Mouse (Mus musculus) gastrocnemius, adult 2 months (tissue): Measurements from ENCODE around the gene Npvf. TPM values are rescaled to one million over a fixed set of nuclear protein-coding genes. Genes with fewer than 3 reads are reported as not detected.
"Not testable (repeated sequence)": the region's sequence is repeated elsewhere in the genome, so short reads cannot be mapped to it uniquely, and the experiment has no call there.

Experiments
- DNase-seq: peaks from one replicate; pipeline ENCODE4 v3.0.0; 2022
- H3K27ac ChIP-seq: fragments of 200-600 bp; 2 replicates; pipeline ENCODE4 v1.8.1; 2022; ENCODE audit warnings: mild to moderate bottlenecking
- H3K4me3 ChIP-seq: fragments of 200-600 bp; 2 replicates; pipeline ENCODE4 v1.8.1; 2022; ENCODE audit warnings: mild to moderate bottlenecking, moderate library complexity
- CTCF ChIP-seq: fragments of 200-600 bp; IDR thresholded peaks from 2 replicates; pipeline ENCODE4 v1.8.1; 2022; ENCODE audit warnings: antibody characterized with exemption, mild to moderate bottlenecking, moderate library complexity
- intact Hi-C: fragments of 180-260 bp; cut with DNase I; formaldehyde crosslinking; loops from one replicate; pipeline ENCODE4 v1.15.1; 2025
- total RNA-seq, 2 experiments: library from RNA; stranded (reverse); gene quantifications; 2 replicates each; pipeline ENCODE4 v1.2.3; 2021

The Npvf gene
- total RNA-seq, 2 experiments from 2014 or later, result not detected

DNA sequence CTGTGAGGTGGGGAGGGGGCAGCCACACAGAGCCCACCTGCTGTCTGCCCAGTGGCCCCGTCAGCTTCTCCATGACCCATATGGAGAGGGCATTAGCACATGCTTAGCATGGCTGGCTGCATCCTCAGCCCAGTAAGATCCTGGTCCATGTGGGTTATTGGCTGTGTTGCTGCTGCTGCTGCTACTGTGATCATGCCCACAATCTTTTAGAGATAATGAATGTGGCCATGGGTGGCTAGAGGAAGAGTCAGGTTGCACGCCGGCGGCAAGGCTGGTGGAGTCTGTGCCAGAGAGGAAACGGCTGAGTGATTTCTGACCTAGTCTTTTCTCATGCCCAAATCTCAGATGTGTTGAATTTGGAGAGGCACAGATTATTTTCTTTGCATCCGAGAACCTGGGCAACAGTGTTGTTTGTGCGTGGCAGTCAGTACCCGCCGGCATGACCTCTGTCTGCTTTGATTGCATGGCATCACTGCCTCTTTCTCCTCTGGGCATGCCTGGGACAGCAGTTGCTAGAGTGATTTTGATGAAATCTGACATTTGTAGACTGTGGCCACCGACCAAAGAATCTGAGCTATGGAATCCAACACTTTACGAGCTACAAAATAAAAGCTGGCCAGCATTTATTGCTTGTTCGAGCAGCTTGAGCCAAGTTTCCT, 8.8 kb upstream of the Npvf start:
- Histone ChIP-seq H3K4me3 (peak overlapping the region; percentile 24), H3K27ac (0 out of 2 replicates have a peak overlapping the region, but pooled peaks have one; percentile 13)
- DNase-seq, result peak; percentile 21
- intact Hi-C loops, result no loop called here
- TF ChIP-seq CTCF, result no peak

DNA sequence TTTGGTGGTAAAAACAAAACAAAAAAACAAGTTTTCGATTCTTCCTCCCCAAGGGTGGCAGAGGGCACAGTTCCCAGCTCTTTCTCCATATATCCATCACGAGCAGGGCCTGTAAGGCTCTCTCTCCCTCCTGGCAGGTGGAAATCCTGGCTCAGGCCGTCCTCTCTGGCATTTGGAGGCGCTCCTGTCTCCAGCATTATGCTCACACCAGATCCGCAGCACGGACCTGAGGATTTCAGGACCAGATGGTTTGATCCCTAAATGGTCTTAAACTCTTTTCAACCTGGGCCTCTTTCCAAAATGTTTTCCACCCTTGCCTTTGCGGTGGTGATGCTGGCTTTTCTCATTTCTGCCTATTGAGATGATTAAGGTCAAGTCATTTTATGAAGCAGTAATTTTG, 7.5 kb upstream of the Npvf start:
- no peak for TF ChIP-seq CTCF
- Histone ChIP-seq H3K27ac (no peak overlapping the region), H3K4me3 (no peak overlapping the region)
- peak; percentile 21 for DNase-seq
- intact Hi-C loops, result no loop called here

DNA sequence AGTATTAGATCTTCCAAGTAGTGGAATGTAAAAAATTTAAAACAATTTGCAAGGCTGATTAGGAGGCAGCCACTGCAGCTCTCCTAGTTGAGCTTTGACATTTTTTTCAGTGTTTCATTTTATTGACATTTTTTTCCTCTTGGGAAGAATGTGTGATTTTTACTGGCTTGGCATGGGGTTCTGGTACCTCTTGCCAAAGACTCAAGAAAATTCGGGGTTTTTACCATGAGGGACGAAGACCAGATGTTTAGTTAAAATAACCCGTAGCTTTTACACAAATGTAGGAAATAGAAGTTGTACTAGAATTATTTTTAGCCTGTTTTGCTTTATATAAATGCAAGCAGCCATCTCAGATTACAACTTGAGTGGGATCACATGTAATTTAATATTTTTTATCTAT, 4.2 kb upstream of the Npvf start:
- H3K27ac ChIP-seq, result no peak overlapping the region
- intact Hi-C loops, result no loop called here
- TF ChIP-seq CTCF, result no peak

DNA sequence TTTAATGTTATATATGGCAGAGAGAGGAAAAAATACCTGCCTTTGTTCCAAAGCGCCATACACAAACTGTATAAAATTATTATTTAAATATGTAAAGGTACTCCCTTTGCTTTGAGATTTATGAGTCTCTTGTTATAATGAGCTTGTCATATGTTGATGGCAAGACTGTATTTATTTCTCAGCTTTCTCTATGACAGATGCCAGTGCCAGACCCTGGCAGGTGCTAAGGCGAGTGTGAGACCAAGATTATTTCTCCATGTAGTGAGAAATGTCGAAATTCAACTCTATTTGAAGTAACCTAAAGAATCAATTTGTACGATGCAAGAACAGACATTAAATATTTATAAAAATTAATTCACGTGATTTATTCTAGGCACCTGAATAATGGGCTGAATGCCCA, 3.8 kb upstream of the Npvf start:
- intact Hi-C loops, result no loop called here
- Histone ChIP-seq H3K27ac (no peak overlapping the region), H3K4me3 (no peak overlapping the region)
- TF ChIP-seq CTCF, result no peak
- DNase-seq, result no peak

More for the DNA sequence above, 4.2 kb upstream of the Npvf start:
- H3K4me3 ChIP-seq, result no peak overlapping the region
- DNase-seq, result no peak

DNA sequence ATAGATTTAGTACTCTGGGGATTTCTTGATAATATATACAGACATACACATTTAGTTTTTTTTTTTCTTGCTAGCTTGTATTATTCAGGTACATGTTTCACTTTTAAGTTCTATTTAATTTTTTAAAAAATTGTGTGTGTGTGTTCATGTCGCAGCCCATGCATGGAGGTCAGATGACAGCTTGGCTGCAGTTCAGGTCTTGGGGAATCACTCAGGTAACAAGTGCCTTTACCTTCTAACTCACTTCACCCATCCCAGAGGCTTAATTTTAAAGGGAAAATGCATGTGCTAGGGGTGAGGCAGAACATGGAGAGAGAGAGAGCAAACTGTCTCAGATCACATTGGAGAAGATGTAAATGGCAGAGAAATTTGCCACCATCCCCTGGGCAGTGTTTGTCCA, 2.2 kb upstream of the Npvf start:
- Histone ChIP-seq H3K4me3 (no peak overlapping the region), H3K27ac (peak overlapping the region; percentile 35; the same call in 1 of the 2 replicates)
- intact Hi-C loops, result no loop called here
- TF ChIP-seq CTCF, result no peak
- no peak for DNase-seq

DNA sequence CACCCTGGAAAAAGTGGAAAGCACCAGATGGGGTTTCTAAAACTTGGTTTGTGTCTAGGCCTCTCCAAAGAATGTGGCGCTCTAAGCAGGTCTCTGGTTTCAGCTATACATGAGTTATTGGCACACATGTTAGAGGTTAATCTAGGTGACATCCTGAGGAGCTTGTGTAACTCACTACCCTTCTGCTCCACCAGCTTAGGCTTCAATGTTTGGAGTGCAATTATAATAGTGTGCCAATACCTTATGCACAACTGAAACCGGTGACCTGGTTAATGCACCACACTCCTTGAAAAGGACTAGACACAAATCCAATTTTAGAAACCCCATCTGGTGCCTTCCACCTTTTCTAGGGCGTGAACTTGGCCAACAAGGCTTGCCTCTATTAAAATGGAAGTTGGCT, 1.7 kb upstream of the Npvf start:
- intact Hi-C loops, result no loop called here
- peak overlapping the region; percentile 52; the same call in 1 of the 2 replicates for H3K27ac ChIP-seq
- H3K4me3 ChIP-seq, result no peak overlapping the region
- DNase-seq, result no peak
- no peak for TF ChIP-seq CTCF

DNA sequence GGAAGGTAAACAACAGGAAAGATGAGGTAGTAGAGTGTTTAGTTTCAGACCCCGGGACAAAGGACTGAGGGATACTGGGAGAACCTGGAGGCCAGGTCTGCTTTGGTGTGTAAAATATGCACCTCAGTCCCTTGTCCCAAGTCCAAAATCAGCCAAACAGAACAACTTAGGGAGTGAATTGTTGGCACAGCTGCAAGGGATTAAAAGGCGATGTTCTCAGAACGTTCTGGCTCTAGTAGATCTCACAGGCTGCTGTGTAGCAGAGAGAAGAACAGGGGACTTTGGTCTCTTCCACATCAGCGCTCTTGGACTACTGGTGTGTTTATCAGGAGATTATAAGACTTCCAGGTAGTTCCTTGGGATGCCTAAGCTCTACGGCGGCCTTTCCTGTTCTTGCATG, 6.6 kb downstream of the Npvf start:
- no peak for DNase-seq
- H3K27ac ChIP-seq, result no peak overlapping the region
- no peak overlapping the region for H3K4me3 ChIP-seq
- TF ChIP-seq CTCF, result no peak
- intact Hi-C loops, result no loop called here

DNA sequence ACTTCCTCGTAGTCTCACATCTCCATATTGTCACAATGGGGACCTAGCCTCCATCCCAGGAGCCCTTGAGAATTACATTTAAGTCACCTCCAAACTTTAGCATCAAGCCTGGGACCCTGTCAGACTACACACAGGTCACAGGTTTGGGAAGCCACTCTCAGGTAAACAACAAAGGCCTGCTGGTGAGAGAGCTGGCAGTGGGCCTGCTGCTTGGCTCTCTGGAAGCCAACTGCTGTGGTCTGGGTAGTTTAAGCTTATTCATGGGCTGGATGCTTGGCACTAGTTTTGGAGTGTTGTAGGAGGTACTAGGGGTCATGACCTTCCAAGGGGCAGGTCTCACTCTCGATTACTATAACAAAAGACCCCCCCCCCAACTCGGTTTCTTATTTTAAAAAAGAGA, 7.6 kb downstream of the Npvf start:
- TF ChIP-seq CTCF, result no peak
- no peak for DNase-seq
- H3K4me3 ChIP-seq, result no peak overlapping the region
- intact Hi-C loops, result no loop called here
- no peak overlapping the region for H3K27ac ChIP-seq

DNA sequence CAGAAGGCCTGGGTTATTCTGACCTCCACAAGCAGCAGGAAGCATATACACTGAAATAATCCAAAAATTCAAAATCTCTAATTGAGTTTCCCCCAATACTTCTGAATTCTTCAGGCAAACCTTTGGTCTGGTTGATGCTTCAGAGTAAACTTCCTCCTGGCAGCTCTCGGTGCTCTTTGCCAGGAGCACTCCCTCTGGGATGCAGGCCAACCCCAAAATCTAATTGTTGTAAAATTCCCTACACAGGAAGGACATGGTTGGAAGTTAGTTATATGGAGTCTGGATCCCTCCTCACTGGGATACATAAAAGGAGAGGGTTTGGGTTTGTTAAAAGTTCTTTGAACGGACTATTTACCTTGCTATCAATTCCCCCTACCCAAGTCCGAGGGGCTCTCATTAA, 9.5 kb downstream of the Npvf start:
- Histone ChIP-seq H3K27ac (no peak overlapping the region), H3K4me3 (no peak overlapping the region)
- intact Hi-C loops, result no loop called here
- no peak for TF ChIP-seq CTCF
- DNase-seq, result no peak

DNA sequence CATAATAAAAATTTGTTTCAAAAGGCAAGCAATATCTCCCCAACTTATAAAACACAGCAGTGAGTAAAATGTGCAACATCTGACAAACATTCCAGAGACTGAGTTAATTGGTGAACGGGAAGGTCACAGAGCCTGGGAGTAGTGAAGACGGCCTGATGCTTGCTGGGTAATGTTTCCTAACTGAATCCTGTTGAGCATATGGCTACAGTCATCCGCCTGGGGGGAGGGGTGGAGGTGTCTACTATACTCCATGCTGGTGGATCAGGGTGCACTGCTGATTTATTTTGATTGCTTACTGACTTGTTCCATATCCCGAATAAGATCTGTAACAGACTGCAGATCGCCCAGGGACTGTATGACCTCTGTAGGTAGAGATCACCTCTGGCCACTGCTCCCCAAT, 12.3 kb downstream of the Npvf start:
- Histone ChIP-seq H3K4me3 (no peak overlapping the region), H3K27ac (no peak overlapping the region)
- intact Hi-C loops, result no loop called here
- DNase-seq, result no peak
- TF ChIP-seq CTCF, result no peak

DNA sequence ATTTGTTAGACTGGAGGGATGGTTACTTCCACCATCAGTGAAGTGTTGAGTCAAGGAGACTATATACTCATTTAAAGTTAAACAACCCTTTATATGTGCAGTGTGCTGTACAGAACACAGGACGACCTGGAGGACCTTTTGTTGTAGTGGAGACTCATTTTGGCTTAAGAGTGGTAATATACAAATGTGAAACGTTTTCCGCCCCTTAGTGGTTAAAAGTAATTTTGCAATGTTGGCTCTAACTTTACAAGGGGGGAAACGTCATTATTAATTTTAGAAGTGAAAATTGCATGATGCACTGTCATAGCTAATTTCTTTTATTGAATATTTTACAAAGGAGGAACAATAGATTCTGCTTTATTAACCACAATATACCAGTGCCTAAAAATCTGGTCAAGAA, 13.9 kb downstream of the Npvf start:
- no peak for DNase-seq
- peak; percentile 58 for TF ChIP-seq CTCF
- Histone ChIP-seq H3K4me3 (no peak overlapping the region), H3K27ac (no peak overlapping the region)
- intact Hi-C loops, result no loop called here

DNA sequence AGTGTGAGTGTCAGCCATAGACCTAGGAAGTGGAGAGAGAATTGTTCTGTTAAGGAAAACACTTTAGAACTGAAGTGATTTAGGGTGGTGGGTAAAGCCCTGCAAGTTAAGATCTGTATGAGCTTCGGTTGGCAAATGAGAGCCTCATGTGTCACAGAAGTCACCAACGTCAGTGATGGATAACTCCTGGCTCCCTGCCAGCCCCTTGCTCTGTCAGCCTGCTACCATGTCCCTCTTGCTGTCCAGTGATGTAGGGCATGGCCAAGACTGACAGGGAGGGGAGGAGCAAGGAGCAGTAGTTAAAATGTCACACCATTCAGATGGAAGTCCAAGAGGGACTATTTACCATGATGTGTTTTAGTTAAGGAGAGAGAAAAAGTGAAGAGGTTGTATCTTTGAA, 14.6 kb downstream of the Npvf start:
- no peak for TF ChIP-seq CTCF
- DNase-seq, result peak; percentile 34

DNA sequence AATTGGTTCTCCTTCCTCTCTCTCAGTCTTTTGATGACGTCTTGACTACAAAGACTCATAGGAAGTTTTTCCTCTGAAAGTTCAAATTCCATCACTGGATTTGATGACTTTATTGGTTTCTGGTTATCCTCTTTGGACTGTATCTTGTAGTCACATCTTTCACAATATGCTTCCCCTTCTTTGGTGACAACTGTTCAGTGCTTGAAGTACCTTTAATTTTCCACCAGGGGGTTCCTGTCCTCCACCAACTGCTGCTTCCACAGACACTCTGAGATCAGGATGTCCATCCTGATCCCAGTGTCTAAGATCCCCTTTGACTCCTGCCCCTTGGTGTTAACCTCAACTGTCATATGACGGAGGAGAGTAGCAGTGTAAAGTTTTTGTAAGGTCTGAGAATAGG, 28.1 kb downstream of the Npvf start:
- H3K27ac ChIP-seq, H3K4me3 ChIP-seq, DNase-seq, intact Hi-C loops: not testable (repeated sequence)
- TF ChIP-seq CTCF, result peak; percentile 34

More for the DNA sequence above, 14.6 kb downstream of the Npvf start:
- Histone ChIP-seq H3K4me3 (no peak overlapping the region), H3K27ac (no peak overlapping the region)
- intact Hi-C loops, result no loop called here

DNA sequence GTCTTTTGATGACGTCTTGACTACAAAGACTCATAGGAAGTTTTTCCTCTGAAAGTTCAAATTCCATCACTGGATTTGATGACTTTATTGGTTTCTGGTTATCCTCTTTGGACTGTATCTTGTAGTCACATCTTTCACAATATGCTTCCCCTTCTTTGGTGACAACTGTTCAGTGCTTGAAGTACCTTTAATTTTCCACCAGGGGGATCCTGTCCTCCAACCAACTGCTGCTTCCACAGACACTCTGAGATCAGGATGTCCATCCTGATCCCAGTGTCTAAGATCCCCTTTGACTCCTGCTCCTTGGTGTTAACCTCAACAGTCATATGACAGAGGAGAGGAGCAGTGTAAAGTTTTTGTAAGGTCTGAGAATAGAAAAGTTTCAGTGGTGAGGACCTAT, 36.0 kb downstream of the Npvf start:
- H3K4me3 ChIP-seq, intact Hi-C loops, DNase-seq, H3K27ac ChIP-seq: not testable (repeated sequence)
- TF ChIP-seq CTCF, result peak; percentile 21; the same call in 1 of the 2 replicates
